Mouse (Mus musculus): ENCODE measurements around the gene Tbc1d8. TPM values are rescaled to one million over a fixed set of nuclear protein-coding genes. Genes with fewer than 3 reads are reported as not detected.

Gene Tbc1d8
- total and polyA plus RNA-seq, 3 experiments: 0.16 to 1.4 (median 0.81) TPM

- Histone ChIP-seq H3K27ac (ENCODE audit: insufficient read depth, low read depth) (no peak overlapping the region), H3K4me3 (replicated peaks in 1 of 3; ENCODE audit: low read depth in 2 of 3, low read length in 2 of 3, poor library complexity in 1 of 3) (no peak overlapping the region), H3K9me3 (replicated peaks; ENCODE audit: low read length) (no peaks in the 10 kb centered on the region), H3K4me2 (ENCODE audit: insufficient read depth, low read depth, poor library complexity, severe bottlenecking) (no peak overlapping the region), H3K27me3 (replicated peaks) (no peaks in the 10 kb centered on the region), H3K9ac (ENCODE audit: insufficient read depth, low read depth) (no peak overlapping the region), H3K79me2 (replicated peaks; ENCODE audit: control insufficient read depth, extremely low read depth, insufficient read depth, poor library complexity, severe bottlenecking) (no peaks in the 10 kb centered on the region), H3K36me3 (replicated peaks in 1 of 2; ENCODE audit: control insufficient read depth in 1 of 2, insufficient read depth in 1 of 2, low read length in 1 of 2) (no peaks in the 10 kb centered on the region), H3K4me1 (ENCODE audit: control insufficient read depth in 1 of 2, insufficient read depth in 2 of 2) (peaks cover 3 to 10% of the 10 kb centered on the region in 2 experiments; a peak in 2 of 4 replicates)
- TF ChIP-seq ETS1 (conservative IDR thresholded peaks at IDR 0.05; ENCODE audit: low read depth, low read length) (no peak), CHD1 (IDR thresholded peaks at IDR 0.05; ENCODE audit: low read depth, low read length) (no peak), UBTF (IDR thresholded peaks at IDR 0.05; ENCODE audit: low read depth, low read length) (no peak), CTCF (conservative IDR thresholded peaks at IDR 0.05 in 1 of 2, IDR thresholded peaks at IDR 0.05 in 1 of 2; ENCODE audit: low read depth in 2 of 2, low read length in 2 of 2) (no peak), POLR2AphosphoS2 (IDR thresholded peaks at IDR 0.05; ENCODE audit: low read depth, low read length) (no peak), EP300 (IDR thresholded peaks at IDR 0.05; ENCODE audit: low read length) (no peak), USF2 (conservative IDR thresholded peaks at IDR 0.05; ENCODE audit: low read depth, low read length) (no peak), KAT2A (IDR thresholded peaks at IDR 0.05; ENCODE audit: insufficient replicate concordance, low read length) (no peak), GABPA (IDR thresholded peaks at IDR 0.05; ENCODE audit: insufficient replicate concordance, low read depth, low read length) (no peak), JUND (conservative IDR thresholded peaks at IDR 0.05; ENCODE audit: low read depth, low read length) (no peak), MAX (IDR thresholded peaks at IDR 0.05; ENCODE audit: low read length) (no peak)
- in situ Hi-C loops (cut with MboI; ENCODE audit: low pct_ligation_motif_present, low pct_unique_long_range_greater_than_20kb, low sequenced_read_pairs): no loop called here
- no peak for DNase-seq (ENCODE audit: extremely low read depth)
- dilution Hi-C loops (cut with MboI; ENCODE audit: extremely low pct_ligation_motif_present, extremely low pct_unique_long_range_greater_than_20kb, low sequenced_read_pairs): no loop called here
These were observed 141.8 kb downstream of the Tbc1d8 start for GRCm38 (mm10) chr1:39336788-39337187.

GRCm38 (mm10) chr1:39335561-39336196 lies 142.9 kb downstream of the Tbc1d8 start:
- TF ChIP-seq RAD21 (IDR thresholded peaks at IDR 0.05; ENCODE audit: low read depth, low read length) (no peak), UBTF (IDR thresholded peaks at IDR 0.05; ENCODE audit: low read depth, low read length) (no peak), GABPA (IDR thresholded peaks at IDR 0.05; ENCODE audit: insufficient replicate concordance, low read depth, low read length) (no peak), JUND (conservative IDR thresholded peaks at IDR 0.05; ENCODE audit: low read depth, low read length) (no peak), JUN (IDR thresholded peaks at IDR 0.05; ENCODE audit: insufficient read depth, low read depth, low read length) (no peak), TCF12 (IDR thresholded peaks at IDR 0.05; ENCODE audit: low read depth, low read length) (no peak), EP300 (IDR thresholded peaks at IDR 0.05; ENCODE audit: low read length) (no peak), NRF1 (IDR thresholded peaks at IDR 0.05; ENCODE audit: low read depth, low read length) (no peak), ETS1 (conservative IDR thresholded peaks at IDR 0.05; ENCODE audit: low read depth, low read length) (no peak), ZC3H11A (IDR thresholded peaks at IDR 0.05; ENCODE audit: low read depth, low read length) (no peak), MAFK (IDR thresholded peaks at IDR 0.05; ENCODE audit: insufficient replicate concordance, low read length) (no peak), CHD1 (IDR thresholded peaks at IDR 0.05; ENCODE audit: low read depth, low read length) (no peak)
- DNase-seq (ENCODE audit: extremely low read depth): no peak
- H3K79me2 ChIP-seq (replicated peaks; ENCODE audit: control insufficient read depth, extremely low read depth, insufficient read depth, poor library complexity, severe bottlenecking): no peaks in the 10 kb centered on the region
- no peak overlapping the region for H3K4me3 ChIP-seq (replicated peaks in 1 of 3; ENCODE audit: low read depth in 2 of 3, low read length in 2 of 3, poor library complexity in 1 of 3)
- dilution Hi-C loops (cut with MboI; ENCODE audit: extremely low pct_ligation_motif_present, extremely low pct_unique_long_range_greater_than_20kb, low sequenced_read_pairs): no loop called here
- H3K9ac ChIP-seq (ENCODE audit: insufficient read depth, low read depth): no peak overlapping the region
- no peaks in the 10 kb centered on the region for H3K36me3 ChIP-seq (replicated peaks in 1 of 2; ENCODE audit: control insufficient read depth in 1 of 2, insufficient read depth in 1 of 2, low read length in 1 of 2)
- in situ Hi-C loops (cut with MboI; ENCODE audit: low pct_ligation_motif_present, low pct_unique_long_range_greater_than_20kb, low sequenced_read_pairs): no loop called here
- H3K9me3 ChIP-seq (replicated peaks; ENCODE audit: low read length): no peaks in the 10 kb centered on the region
- no peaks in the 10 kb centered on the region for H3K27me3 ChIP-seq (replicated peaks)
- no peak overlapping the region for H3K4me2 ChIP-seq (ENCODE audit: insufficient read depth, low read depth, poor library complexity, severe bottlenecking)
- H3K4me1 ChIP-seq (ENCODE audit: control insufficient read depth in 1 of 2, insufficient read depth in 2 of 2): 0 out of 4 replicates have a peak, but pooled peaks cover 3% of the 10 kb centered on the region in 2 experiments
- no peak overlapping the region for H3K27ac ChIP-seq (ENCODE audit: insufficient read depth, low read depth)

Data from CH12.LX (cell line).